Mouse (Mus musculus) urinary bladder, postnatal 36 days (tissue): ENCODE results near the gene Srsf2.
"Not testable (repeated sequence)": the region's sequence is repeated elsewhere in the genome, so short reads cannot be mapped to it uniquely, and the experiment has no call there.

Source experiments
- DNase-seq, 2 experiments: peaks; one replicate each; pipeline ENCODE4 v3.0.0; 2022; ENCODE audit warnings: low spot score in 2 of 2, mixed read lengths in 1 of 2

The Srsf2 gene

GRCm38 (mm10) chr11:116852891-116853511 lies at the start of gene Srsf2:
TSS of gene Srsf2 (minus strand) at chr11:116853094.
- DNase-seq: peak; percentile 92 to 96

DNA sequence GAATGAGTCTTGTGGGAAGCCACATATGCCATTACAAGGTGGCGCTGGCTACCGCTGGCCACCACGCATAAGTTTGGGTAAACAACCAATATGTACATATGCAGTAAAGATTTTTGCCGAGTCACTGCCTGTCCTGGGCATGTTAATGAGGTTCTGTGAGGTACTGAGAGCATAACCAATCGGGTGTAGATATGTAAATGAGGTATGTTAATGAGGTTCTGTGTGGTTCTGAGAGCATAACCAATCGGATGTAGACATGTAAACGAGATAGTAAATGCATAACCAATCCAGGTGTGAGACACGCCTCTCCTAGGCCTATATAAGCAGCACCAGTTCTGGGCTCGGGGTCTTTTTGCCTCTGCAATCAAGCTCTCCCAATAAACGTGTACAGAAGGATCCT lies 49.7 kb upstream of the Srsf2 start:
- DNase-seq: not testable (repeated sequence)

DNA sequence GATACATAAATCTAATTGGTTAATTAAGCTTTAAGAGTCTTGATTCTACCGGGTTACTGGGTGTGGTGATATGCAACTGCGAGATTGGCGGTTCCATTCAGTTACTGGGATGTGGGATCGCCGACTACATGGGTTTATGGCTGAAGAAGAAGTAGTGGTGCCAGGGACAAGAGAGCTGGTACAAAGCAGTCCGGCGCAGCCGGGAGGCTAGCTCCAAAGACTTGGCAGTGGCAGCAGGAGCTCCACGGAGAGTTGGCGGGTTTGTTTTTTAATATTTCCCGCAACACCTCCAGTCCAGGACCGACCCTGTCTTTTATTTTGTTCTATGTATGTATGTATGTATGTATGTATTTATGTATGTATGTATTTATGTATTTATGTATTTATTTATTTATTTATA lies 46.4 kb upstream of the Srsf2 start:
- no peak for DNase-seq

GRCm38 (mm10) chr11:116895402-116895801 lies 42.5 kb upstream of the Srsf2 start:
- no peak for DNase-seq

GRCm38 (mm10) chr11:116893532-116894442 lies 40.9 kb upstream of the Srsf2 start:
- no peak for DNase-seq

- no peak for DNase-seq
Measured at GRCm38 (mm10) chr11:116887136-116887535, 34.2 kb upstream of the Srsf2 start.

DNA sequence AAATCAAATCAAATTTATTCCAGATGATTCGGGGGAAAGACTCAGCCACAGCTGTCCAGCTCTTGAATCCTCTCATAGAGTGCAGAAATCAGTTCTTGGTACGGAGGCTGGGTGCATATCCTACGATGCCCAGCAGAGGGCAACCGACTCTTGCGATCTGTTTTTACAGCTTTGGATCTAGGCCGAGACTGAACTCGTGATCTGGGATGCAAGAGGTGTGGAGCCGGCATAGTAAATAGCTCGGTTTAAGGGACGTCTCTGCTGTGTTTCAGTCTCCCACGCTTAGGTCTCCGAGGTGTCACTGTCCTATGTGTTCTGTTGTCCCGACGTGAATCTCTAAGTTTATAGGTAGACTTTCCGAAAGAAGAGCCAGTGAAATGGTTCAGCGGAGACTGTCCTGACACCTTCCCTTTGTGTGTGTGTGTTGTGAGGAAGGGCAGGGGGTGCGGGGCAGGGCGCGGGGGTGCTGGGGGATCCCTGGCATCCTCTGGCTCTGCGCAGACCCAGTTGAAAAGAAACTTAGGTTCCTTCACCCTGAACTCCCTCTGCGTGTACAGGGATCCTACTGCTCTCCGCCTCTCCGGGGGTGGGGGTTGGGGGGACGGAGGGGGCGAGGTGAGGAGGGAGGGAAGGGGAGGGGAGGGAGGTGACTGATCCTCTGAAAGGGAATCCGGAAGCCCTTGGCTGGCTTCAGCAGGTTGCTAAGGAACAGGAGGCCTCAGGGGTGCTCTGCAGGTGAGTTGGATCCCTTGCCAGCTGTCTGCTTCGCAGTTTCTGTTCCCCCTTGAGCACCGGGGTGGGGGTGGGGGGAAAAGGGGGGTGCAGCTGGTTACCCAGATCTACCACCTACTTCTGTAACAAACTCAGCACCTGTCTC lies 32.6 kb upstream of the Srsf2 start:
- DNase-seq: peak; percentile 67 to 79

GRCm38 (mm10) chr11:116884061-116884460 lies 31.2 kb upstream of the Srsf2 start:
- DNase-seq: no peak

- DNase-seq: no peak
Measured at GRCm38 (mm10) chr11:116882446-116882845, 29.6 kb upstream of the Srsf2 start.

GRCm38 (mm10) chr11:116881440-116881839 lies 28.5 kb upstream of the Srsf2 start:
- DNase-seq: no peak

DNA sequence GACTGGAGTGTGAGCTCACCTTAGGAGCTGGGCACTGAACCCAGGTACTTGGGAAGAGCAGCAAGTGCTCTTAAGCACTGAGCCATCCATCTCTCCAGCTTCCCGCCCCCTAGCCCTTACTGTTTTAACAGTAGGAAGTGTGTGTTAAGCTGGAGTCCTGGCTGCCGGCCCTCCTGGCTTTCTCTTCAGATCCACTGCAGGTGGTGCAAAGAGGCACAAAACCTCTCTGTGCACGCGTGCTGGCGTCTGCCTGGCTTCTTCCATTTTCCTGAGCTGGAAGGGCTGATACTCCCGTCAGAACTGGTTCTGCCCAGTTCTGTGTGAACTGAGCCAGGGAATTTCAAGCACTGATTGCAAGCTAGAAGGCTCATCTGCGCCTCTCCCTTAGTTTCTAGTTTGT lies 27.9 kb upstream of the Srsf2 start:
- DNase-seq: no peak

GRCm38 (mm10) chr11:116878454-116878853 lies 25.6 kb upstream of the Srsf2 start:
- no peak for DNase-seq

DNA sequence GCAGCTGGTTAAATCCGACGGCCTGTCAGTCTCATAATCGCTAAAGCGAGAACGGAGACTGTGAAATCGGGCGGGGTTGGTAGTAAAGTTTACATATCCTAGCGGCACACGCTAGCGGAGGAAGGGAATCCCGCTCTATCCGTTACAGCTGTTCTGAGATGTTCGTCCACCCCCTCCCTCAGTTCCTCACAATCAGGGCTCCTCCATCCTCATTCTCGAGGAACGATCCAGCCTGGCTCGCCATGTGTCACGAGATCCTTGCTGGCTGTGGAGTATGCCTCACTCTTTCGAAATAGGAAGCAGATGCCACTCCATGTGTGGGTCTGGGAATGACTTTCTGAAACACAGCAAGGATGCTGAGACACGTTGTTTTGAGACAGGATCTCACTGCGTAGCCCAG lies 21.1 kb upstream of the Srsf2 start:
- no peak for DNase-seq

- DNase-seq: no peak
Measured at GRCm38 (mm10) chr11:116871538-116871937, 18.6 kb upstream of the Srsf2 start.

GRCm38 (mm10) chr11:116869641-116870040 lies 16.7 kb upstream of the Srsf2 start:
- no peak for DNase-seq

GRCm38 (mm10) chr11:116869223-116869622 lies 16.3 kb upstream of the Srsf2 start:
- DNase-seq: peak; percentile 21 to 29

DNA sequence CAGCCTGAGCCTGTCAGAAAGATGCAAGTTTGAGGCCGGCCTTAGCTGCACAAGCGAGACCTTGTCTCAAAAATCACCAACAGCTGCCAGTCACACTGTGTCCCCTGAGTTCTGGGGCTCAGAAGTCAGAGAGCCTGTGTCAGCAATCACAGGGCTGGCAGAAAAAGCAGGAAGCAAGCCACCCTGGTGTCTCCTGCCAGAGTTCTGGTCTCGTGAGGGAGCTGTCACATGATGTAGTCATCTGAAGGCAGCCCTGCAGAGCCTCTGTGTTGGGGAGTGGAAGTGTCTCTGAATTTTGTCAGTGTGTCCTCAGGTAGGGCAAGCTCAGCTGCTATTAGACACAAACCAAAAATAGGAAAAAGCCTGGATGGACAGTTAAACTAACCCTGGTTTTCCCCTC lies 15.2 kb upstream of the Srsf2 start:
- DNase-seq: peak in 1 of 2 experiments; percentile 60

DNA sequence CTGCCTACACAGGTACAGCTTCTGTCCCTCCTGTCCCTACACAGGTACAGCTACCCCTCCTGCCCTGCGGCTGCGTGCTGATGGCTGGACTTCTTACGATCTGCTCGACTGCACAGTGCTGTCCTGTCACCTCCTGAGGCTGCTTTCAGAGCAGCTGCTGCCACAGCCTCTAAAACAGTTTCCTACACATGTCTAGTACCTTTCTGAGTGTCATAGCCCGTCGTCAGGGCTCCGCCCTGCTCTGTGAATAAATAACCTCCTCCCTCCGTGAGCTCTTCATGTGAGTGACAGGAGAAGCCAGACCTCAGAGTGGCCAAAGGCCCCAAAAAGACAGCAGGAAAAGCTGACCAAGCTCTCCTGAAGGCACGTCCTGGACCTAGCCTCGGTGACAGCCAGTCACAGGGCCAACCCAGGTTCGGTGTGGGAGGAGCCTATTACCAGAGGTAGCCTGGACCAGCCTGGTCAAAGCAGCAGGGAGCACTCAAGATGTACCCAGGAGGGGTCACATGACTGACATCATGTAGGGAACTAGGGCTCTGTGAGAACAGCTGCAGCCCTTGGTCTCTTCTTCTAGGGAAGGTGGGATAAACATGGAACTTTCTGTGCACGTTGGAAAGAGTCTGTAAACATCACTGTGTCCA lies 13.2 kb upstream of the Srsf2 start:
- DNase-seq: no peak

DNA sequence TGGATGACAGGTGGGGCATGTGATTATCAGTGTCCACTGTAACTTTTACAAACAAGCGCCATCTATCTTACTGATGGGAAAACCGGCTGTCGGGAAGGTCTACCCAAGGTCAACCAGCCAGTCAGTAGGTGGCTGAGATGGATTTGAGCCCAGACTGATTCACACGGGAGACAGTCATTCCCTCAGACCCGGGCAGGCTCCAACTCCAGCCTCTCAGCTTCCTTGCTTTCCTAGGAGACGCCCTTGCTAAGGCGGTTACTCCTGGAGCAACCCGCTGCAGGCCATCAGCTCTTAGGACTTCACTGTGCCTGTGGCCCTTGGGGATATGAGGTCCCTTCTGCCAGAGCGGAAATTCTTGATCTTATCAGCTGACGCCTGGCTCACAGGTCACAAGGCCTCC lies 11.6 kb upstream of the Srsf2 start:
- DNase-seq: no peak

DNA sequence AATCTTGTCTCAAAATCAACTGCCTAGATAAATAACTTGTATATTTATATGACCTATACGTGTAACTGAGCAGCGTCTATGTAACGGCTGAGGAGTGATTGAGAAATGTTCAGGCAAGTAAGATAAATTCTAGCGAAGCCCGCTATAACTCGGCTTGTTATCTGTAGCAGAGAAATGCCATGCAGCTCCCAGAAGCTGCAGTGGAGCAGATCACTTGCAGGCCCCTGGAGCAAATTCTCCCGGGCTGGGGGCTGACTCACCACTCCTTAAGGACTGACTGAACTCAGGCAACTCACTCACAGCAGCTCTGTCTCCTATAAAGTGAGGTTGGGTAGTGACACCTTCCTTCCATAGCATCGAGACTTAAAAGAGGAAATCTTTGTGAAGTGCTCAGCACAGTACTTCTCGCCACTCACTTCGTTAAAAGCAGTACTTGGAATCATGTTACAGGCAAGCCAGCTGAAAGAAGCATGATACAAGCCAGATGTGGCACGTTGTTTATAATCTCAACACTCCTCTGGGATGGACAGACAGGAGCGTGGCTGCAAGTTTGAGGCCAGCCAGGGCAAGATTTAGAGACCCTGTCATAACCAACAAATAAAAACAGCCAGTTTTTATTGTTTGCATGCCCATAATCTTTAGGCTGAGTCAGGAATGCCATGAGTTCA lies 4.4 kb upstream of the Srsf2 start:
- no peak for DNase-seq

DNA sequence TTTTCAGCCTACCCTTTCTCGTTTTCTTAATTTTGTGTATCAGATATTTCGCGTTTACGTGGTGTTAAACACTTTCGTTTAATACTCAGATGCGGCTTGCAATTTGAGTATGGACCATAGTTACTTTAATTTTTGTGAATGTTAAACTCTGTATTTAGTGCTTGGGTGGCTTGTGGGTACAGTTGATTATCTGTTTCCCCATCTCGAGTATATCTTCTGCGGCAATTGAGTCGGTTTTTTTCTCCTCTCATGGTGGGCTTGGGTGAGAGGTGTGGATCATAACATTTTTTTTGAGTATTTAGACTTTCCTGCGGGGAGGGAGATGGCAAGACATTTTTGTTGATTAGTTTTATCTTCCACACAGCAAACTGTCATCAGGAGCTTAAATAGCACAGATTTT lies 1.4 kb upstream of the Srsf2 start:
- DNase-seq: no peak
